Mouse (Mus musculus): Measurements from ENCODE around the gene AU040320. TPM values are rescaled to one million over a fixed set of nuclear protein-coding genes. Genes with fewer than 3 reads are reported as not detected.

The AU040320 gene
- 10 to 100 TPM; 21.3 to 22.8 TPM for total RNA-seq (2021)

DNA sequence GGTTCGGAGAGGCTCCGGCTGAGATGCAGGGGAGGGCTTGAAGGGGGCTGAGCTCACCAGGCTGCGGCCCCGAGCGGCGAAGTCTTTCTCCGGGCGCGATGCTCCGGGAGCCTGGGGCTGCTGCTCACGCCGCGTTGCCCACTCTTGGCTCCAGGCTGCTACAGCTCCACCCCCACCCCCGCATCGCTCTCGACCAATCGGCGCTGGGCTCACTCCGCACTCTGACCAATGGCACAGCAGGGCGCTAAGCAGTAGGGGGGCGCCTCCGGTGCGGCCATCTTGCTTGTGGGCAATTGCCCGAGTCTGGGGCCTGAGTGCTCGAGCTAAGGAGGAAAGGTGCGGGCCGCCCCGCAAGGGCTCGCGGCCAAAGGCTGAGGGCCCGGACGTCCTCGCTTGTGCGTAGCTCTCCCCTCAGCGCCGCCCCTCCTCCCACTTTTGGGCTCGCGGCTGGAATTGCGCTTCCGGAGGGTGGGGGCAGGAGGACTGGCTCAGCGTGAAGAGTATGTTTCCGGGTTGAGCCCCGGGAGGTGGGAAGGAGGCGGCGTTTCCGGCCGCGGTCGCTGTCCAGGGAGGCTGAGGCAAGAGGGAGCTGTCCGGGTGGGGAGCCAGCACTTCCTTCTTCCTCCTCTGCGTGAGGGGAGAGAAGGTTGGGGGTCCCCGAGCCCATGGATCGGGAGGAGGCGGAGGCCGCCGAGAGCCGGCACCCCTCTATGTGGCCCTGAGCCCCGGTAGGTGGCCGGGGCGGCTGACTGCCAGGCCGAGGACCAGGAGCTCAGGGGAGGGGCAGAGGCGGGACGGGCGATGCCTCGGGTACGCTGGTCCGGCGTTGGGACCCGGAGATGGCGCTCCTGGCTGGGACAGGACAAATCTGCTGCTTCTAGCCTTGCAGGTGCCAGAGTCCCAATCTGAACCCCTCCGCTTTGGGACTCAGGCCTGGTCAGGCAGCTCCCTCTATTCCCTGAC is at the start of gene AU040320, which contains the start of gene Ncdn:
AU040320 (plus strand) TSS at position 277 of the 963 bp plus-strand sequence.
Ncdn (minus strand) TSS at position 171 of the 963 bp plus-strand sequence.
- peak; percentile 97 for DNase-seq

DNA sequence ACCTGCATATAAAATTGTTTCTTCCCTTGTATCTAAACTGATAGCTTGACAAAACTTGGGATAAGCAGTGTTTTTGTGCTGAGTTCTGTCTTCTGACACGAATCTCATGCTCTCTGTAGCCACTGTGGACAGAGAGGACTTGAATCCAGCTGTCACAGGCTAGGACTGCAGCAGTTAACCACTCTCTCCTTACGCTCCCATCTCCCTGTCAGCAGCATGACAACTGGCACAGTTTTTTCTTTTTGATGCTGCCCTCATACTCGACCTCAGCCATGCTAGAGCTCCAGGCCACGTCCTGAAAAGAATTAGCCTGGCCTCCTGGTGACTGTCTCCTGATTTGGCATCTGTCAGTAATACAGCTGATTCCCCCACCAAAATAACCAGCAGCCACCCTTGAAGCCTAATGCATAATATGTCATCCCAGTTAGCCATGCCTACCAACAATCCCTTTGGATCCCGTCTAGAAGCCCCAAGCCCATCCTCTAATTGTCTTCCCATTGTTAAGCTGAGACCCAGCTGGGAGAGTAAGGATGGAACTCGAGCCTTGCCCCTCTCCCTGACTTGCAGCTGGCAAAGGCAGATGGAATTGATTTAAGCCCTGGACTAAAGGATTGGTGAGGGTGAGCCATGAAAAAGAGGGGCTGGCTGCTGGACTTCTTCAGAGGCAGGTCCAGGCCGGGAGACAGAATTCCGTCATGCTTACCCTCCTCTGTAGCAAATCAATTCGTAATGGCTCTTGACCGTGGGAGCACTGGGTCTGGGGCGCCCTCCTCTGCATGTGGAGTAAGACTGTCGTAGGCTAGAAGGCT is 46.5 kb upstream of the AU040320 start:
- DNase-seq = no peak

DNA sequence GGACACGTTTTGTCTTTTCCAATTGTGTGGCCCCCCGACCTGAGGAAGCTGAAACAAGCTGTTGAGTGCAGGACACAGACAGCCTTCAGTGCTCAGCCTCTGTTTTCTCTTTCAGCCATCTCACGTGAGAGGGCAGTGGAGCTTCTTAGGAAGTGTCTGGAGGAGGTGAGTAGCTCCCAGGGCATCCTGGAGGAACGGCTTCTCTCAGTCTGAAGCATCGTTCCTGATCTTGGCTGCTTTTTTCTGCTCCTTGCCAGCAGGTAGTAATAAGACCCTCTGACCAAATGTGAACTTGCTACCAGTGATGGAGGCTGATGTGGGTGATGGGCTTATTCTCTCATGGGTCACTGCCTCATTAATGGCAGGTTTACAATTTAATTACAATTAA is 45.9 kb upstream of the AU040320 start:
- no peak for DNase-seq

DNA sequence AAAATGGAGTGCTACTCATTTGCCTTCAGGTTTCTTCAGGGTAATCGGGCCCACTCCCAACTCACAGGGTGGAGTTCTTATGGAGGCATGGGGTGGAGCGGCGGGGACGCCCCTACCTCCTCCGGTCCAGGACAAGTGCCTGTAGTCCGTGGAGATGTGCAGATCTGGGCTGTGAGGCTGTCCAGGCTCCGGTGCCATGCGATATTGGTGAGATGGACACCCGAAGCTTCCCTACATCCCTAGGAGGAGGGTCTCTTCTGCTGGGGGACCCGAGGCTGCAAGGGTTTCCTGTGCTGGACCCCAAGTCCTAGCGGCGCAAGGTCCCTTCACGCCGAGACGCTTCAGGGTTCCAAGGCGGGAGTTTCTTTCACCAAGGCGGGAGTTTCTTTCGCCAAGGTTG is 21.2 kb upstream of the AU040320 start:
- DNase-seq = no peak

DNA sequence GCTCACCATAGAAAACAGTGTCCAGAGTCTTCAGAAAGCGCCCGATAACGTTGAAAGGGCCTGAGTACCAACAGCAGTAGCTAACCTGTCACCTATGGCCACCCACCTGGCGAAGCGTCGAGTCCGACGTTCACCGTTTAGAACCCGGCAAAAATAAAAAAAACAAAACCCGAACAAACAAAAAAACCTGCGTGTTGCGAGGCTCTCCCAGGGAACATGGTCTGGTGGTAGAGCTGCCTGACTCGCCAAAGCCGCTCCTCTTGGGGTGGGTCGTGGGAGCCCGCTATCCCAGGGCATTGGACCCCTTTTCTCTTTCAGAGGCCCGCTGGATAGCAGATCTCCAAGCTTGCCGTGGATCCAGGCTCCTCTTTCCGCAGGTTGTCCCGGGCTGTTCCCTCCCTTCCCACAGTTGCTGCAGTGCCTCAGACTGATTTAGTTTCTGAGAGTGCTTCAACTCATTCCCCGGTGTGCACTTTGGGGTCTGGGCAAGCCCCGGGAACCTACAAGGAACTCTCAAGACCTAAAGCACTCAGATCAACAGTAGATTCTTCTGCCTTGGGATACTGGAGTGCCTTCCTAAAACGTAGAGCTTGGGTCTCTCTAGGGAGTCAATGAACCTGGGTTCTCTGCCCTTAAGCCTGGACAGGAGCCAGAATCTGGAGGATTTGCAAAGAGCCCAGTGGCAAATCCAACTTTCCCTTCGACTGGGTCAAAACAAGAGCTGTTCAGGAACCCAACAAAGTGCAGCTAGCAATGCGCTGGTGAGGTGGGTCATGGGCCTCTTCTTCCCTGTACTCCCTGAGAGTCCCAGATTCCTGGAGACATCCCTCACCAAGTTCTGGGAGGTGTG is 20.6 kb upstream of the AU040320 start:
- no peak for DNase-seq

DNA sequence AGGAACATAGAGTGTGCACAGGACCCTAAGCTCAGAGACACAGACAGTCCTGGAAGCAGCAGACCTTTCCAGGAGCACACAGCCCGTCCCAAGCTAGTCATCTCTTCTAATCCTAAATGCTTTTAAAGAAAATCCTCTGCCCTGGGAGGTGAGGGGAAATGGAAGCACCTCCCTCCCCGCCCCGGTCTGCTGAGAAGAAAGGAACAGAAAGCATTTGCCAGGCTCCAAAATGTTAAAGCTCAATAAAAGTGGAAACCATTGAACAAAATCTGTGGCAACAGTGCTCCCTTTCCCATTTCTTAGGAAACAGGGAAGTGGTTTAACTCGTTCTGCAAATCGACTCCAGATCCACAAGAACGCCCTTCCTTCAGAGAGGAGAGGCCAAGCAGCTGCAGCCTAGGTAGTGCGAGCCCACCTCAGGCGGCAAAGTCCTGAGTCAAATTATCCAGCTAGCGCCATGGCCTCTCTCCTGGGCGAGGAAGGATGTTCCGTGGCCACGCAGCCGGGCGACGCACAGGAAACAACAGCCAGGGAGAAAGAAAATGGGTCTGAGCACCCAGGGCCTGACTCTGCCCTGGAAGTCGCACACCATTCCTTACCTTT is 19.2 kb upstream of the AU040320 start:
- no peak for DNase-seq

DNA sequence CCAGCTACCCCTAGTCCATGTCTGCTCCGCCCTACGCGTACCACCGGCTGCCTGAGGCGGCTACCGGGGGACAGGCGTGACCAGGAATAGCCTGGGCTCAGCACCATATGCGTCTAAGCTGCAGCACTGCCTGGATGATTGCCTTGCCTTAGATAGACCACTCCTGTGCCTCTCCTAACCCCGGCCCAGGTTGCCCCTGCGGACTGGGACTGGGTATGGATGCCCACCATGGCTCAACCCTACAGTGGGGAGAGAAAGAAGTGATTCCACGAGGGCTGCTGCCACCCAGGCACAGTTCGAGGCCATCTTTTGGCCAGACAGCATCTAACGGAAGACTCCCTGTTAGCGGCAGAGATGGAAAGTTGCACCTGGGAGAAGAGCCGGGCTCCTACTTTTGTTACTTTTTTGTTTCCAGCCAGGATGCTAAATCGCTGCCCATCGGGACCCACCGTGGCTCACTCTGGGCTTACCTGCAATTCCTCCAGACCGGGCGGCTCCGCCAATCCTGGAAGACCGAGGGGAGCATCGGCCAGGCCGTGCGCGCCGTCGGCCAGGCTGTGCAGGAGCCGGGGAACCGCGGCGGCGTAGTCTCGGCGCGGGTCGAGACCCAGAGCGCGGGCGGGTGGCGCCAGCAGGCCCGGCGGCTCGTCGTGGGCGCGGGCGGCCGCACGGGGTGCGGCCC is 18.5 kb upstream of the AU040320 start:
- DNase-seq = no peak

DNA sequence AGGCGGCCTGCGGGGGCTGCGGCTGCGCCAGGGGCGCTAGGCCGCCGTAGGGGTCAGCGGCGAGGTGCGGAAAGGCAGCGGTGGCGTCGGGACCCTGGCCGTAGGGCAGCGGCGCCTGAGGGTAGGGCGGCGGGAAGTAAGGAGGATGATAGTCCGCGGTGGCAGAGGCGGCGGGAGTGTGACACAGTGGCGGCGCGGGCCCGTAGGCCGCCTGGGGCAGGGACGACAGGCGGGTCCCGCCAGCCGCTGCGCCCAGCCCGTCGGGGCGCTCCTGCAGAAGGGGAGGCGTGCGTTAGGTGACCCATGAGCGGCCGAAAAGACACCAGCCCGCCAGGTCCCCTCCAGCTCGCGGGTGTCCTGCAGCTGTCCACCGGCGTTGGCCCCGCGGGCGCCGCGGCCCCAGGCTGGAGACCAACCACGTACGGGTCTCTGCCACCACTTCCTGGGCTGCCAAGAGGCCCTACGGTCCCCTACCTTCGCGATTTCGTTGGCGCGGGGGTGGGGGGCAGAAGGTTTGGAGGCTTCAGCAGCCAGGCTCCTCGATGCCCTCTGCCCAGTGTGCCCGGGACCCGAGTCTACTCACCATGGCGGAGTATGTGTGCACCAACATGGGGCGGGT is 17.9 kb upstream of the AU040320 start:
- DNase-seq = no peak

DNA sequence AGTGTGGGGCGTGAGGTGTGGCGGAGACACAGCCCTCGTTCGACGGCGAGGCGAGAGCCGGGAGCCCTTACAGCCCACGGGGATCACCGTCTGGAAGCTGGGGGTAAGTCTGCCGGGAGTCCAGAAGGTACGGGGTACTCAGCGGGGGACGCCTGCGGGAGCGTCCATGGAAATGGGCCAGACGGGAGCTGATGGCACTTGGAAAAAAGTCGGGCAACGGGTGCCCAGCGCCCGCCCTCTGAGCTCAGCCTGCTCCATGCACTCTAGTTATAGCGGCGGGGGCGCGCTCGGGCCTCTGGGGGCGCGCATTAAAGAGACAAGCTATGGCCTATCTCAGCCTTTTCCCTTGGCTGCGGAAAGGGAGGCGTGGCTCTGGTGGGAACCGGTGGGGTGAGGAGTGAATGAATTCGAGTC is 17.3 kb upstream of the AU040320 start, which contains the start of gene Tfap2e:
Tfap2e (minus strand) TSS at position 240 of the 414 bp plus-strand sequence.
- DNase-seq = peak; percentile 65

DNA sequence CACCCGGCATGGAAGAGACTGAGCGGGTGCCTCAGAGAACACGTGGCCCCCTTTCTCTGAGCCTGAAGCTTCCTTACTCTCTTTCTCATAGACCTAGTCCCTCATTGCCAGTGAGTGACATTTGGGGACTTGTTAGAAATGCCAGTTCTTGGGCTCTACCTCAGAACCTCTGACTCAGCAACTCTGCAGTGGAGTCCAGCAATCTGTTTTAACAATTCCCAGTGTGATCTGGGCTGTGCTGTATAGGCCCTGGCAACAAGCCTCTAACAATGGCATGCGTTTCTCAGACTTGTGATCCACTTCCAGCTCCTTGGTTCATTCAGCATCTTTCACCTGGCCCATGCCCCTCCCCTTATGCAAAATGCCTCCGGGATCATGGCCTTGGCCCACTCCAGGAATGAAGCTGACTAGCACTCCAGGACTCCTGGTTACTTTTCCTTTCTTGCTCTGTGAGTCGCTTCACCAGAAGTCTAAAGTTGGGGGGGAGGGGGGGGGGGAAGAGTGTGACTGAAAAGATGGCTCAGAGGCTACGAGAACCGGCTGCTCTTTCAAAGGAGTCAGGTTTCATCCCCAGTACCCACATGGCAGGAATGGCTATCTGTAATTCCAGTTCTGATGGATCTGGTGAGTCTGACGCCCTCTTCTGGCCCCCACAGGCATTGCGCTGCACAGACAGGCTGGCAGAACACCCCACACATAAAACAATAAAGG is 13.2 kb upstream of the AU040320 start:
- DNase-seq = no peak

DNA sequence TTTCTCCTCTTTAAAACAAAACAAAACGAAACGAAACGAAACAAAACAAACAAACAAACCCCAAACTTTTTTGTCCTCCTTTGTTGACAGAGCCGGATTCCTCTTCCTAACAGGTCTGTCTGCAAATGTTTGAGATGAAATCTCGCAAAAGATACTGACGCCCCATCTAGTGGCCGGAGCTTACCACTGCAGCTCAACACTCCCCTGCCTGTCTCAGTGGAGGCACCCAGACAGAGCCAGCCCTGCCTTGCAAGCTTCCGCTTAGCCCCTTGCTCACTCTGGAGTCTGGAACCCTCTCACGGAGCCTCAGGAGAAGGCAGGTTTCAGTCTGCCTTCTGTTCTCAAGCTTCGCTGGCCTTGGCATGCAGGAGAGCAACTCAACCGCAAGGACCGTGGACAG is 11.9 kb upstream of the AU040320 start:
- DNase-seq = peak; percentile 85

DNA sequence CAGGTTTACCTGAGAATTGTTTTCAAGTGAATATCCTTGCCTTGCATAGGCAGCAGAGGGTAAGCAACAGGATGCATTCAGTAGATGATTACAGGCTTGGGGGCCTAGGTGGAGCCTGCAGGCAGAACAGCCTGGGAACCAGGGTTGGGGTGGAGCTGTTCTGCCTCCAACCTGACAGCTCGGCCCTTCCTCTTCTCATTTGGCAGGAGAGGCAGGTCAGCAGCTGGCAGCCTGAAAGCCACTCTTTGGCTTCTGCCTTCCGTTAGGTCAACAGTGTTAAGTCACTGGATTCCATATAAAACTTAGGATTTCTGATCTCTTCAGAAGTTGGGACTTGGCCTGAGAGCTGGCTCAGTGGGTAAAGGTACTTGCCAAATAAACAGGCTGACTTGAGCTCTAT is 10.4 kb upstream of the AU040320 start:
- no peak for DNase-seq

DNA sequence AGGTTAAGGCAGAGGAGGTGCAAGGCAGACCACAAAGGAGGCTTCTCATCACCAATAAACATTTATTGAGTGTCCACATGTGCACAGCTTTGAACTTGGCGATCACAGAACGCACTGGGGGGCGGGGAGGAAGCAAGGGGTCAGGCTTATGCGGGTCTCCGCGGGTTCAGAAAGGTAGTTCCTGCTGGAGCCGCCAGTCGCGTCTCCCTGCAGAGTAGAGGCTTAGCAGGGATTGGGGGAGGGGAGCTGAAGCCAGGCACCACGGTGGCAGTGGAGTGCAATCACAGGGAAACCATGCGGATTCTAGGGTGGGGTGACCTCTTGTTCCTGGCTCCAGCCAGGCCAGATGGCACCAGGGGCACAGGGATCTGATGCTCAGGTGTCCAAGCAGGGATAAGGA is 9.6 kb upstream of the AU040320 start:
- no peak for DNase-seq

DNA sequence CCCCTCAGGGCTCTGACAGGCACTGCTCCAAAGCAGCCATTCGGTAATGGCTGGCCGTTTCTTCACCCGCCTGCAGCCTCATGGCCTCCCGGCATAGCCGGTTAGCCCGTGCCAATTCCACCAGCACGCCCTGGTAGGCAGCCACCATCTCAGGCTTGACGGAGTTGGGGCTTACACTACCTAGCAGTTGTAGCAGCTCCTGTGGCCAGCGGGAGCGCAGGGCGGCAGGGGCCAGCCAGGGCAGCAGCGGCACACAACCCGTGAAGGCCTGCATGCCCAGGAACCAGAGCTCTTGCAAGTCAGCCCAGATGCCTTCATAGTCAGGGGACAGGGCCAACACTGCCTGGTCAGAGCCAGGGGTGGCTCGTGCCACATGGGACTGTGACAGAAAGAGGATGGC is 8.5 kb upstream of the AU040320 start:
- DNase-seq = no peak

DNA sequence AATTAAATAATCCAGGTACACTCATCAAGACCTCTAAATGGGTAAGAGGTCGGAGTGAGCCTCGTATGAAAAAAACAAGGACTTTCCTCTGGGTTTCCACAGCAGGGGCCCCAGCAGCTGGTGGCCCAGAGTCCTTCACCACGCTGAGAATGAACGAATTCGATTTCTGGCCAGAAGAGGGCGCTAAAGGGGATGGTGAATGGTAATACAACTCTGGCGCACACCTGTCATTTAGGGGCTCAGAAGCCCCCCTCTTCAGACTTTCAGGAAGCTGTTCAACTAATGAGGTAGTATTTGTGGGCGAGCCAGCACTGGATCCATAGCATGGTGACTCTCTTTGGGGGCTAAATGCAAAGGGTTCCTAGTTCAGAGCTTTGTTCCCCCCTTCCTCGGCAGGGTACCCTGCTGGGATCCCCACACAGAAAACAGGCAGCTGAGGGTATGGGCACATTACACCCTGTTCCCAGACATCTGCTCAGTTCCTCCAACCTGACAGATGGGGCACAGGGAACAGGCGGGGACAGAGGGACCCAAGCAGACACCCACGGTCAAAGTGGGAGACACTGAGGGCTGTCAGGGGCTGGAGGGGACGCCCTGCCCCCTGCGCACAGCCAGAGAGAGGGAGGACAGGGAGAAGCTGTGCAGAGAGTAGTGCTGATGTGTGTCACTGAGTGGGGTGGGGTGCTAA is 7.7 kb upstream of the AU040320 start:
- peak; percentile 73 for DNase-seq

DNA sequence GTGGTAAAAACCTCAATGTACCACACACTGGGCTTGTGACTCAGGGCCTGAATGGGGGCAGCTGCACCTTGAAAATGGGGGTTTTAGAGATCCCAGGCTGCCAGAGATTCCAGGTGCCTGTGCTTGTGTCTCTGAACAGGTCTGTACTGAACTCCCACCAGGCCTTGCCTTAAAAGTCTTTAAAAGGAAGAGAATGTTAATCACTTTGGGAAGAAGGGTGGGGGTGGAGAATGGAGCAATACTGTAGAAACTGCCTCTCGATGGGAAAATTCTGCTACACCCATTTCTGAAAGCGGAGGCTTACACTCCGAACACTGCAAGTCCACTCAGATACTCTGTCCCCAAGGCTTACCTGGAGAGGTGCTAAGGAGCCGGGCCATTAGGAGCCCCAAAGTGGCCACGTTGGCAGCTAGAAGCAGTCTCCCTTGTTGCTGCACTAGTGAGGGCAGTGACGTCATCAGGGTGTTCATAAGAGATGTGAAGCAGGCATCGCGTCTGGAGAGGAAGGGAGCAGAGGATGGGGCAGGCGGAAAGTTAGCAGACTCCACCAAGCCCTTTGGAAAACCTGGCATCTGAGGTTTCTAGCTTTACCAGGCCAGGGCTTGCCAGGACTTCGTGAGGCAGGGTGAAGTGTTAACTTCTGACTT is 7.0 kb upstream of the AU040320 start:
- no peak for DNase-seq

DNA sequence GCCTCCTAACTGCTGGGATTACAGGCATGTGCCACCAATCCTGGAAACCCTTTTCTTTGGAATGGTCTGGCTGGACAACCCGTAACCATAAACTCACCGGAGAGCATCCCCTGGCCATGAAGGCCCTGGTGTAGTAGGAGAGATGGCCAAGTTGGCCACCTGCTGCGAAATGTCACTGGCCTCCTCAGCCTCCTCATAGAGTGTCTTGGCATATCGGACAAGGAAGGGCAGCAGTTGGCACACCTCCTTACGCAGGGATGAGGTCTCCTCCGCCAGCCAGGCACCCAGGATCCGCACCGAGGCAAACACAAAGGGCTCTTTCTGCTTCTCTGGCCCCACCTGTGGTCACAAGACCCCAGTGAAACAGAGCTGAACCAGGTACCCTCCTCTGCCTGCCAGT is 5.0 kb upstream of the AU040320 start:
- no peak for DNase-seq

DNA sequence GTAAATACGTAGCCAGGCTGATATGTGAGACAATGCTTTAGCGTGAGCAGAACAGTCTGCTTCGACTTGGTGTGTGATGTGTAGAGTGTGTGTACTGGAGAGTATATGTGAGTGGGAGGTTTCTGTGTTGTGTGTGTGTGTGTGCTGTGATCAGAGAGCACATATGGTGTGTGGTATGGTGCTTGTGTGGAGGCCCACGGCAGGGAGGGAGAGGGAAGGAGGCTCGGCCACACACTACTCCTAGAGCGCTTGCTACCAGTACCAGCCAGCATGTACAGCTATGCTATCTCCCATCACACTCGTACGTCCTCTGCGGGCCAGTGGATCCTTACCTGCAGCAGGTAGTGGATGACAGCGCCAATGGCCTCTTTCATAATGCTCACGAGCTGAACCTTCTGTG is 3.8 kb upstream of the AU040320 start:
- DNase-seq = no peak

Data from heart, postnatal 4 days (tissue).